Mouse (Mus musculus): ENCODE measurements around the gene Upk1a.

Upk1a gene

DNA sequence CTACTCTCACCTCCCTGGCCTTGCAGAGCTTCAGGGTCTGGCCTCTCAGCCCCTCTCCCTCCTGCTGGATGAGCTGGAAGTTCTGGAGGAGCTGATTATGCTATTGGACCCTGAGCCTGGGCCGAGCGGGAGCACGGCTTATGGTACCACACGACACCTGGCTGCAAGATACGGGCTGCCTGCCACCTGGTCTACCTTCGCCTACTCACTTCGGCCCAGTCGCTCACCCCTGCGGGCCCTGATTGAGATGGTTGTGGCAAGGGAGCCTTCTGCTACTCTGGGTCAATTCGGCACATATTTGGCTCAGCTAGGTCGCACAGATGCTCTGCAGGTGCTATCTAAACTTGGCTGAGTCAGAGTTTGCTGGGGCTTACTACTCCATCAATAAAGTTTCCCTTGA, 45.1 kb downstream of the Upk1a start:
- DNase-seq: no peak

DNA sequence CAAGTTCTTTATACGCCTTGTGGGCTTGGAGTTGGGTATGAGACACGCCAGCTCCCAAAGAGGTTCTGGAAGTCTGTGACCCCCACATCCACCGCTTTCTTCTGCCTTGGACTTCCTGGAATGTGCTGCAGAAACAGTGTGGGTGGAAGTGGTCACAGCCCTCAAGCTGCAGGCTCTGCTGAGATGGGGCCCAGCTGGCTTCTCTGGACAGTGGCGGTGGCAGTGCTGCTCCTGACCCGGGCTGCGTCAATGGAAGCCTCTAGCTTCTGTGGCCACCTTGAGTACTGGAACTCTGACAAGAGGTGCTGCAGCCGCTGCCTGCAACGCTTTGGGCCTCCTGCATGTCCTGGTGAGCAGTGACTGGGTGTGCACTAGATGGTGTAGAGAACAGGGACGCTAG, 46.6 kb downstream of the Upk1a start:
- peak; percentile 40 for DNase-seq

DNA sequence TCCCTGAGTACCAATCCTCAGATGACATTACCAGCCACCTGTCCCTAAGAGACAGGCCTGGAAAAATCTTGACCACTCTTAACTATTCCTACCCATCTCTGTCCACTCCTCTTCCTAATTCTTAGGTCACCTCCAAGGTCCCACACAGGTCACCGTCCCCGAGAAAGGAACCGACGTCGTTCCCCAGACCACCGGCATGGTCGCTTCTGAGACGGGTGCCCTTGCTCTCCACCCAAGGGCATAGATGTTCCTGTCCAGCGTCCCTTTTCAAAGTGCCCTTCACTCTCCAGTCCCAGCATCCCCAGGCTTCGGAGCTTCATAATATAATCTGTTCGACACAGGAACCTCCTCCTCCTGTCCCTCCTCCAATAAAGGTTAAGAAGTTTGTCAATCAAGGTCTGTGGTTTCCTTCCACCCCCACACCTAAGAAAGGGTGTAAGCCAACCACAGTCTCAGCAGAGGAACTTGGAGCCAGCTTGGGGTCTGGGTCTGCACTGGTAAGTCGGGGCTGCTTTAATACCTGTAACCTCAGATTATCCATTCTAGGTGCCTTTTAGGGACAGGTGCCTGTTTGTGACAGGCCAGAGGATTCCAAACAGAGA, 47.6 kb downstream of the Upk1a start, which contains the start of gene Igflr1:
Igflr1 (plus strand) TSS at position 458 of the 602 bp plus-strand sequence.
- no peak for DNase-seq

DNA sequence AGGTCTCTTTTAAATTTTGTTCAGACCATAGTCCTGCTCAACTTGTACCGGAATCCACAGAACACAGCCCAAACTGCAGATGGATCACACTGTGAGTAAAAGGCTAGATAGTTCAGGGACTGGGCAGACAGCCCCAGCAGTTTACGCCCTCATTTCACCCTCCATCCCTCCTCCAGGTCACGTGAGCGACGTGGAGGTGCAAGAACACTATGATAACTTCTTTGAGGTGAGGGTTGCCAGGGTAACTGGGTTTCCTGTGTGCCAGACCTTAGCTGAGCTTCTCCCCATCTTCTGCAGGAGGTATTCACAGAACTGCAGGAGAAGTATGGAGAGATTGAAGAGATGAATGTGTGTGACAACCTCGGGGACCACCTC, 48.8 kb downstream of the Upk1a start:
- no peak for DNase-seq

DNA sequence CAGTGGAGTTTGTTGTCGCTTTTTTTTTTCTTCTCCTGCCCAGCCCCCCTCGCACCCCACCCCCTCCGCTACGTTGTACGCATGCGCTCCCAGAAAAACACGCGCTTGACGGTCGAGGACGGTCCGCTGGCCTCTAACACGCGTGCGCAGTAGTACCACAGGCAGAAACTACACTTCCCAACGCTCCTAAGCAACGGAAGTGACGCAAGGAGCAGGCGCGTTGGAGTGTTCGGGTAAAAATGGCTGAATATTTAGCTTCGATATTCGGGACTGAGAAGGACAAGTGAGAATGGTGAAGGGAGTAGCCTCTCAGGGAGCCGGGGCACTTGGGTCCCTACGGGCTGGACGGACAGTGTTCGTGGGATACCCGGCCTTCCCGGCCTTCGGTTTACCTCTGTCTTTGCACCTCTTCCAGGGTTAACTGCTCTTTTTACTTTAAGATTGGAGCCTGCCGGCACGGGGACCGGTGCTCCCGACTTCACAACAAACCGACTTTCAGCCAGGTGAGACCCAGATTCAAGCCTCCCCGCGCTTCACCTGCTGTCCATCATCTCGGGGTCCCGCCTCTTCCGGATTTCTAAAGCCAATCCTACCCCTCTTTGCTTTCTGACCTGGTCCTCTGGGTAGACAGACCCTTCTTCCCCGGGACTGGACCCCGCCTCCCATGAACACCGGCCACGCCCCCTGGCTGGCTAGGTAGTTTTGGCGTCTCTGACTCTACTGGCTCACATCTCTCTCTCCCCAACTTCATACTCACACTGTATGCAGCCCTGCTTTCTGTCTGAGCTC, 49.3 kb downstream of the Upk1a start, which contains the start of the genes U2af1l4, Gm49396 and Psenen:
U2af1l4 (plus strand) TSS at position 185 of the 789 bp plus-strand sequence.
Gm49396 (plus strand) TSS at position 228 of the 789 bp plus-strand sequence.
Psenen (minus strand) TSS at position 511 of the 789 bp plus-strand sequence.
- peak; percentile 98 for DNase-seq

DNA sequence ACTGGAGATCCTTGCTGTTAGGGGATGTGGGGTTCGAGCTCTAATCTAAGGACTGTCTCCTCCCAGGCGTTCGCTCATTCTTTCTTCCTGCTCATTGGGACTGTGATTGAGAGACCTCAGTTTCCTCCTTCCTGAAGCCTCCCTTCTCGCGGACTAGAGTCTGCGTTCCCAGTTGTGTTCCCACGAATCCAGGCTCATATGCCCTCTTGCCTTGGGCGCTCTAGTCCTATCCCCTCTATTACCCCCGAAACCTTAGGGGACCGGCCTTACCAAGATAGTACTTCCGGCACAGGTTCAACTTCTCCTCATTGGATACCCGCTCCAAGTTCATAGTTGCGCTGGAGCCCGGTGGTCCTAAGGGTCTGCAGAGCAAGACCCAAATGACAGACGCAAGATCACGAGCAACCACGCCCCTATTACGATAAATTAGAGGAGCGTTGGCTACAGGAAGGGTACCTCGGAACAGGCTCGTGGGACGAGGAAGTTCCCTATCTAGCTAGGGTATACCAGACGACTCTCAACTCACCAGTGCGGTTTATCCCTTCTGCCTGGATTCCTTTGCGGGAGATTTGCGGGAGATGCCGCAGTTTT, 50.0 kb downstream of the Upk1a start:
- DNase-seq: no peak

DNA sequence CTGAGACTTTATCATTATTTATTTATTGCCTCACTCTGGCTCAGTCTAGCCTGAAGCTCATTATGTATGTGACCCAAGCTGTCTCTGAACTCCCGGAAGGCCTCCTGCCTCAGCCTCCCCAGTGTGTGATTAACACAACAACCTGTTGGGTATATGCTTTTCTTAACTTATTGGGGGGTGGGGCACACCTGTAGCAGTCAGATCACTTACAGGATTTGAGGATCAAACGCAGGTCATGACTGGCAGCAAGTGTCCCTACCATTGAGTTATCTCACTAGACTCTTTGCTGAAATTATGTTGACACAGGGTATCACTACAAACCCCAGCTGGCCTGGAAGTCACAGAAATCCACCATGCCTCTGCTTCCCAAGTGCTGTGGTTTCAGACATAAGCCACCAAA, 52.4 kb downstream of the Upk1a start:
- DNase-seq: no peak

DNA sequence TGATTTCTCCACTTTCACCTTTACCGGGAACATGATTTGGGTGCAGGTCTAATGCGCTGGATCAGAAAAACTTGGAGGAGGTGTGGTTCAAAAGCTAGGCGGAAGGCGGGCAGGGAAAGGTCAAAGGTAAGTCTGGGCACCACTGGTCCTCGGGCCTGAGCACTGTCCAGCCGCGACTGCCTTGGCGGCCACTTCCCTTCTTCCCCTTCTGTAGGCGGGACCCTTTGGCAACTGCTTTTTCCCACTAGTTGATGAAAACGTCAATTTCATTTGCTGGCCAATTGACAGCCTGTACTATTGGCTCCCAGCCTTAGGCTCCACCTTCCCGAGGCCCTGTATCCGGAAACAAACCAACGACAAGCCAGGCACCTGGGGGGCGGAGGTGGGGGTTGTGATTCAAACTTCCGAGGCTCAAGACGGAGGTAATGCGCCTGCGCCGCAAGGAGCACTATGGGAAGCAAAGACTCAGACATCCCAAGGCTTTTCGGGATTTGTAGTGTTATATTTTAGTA, 53.1 kb downstream of the Upk1a start, which contains the start of gene Lin37:
Lin37 (minus strand) TSS at position 396 of the 512 bp plus-strand sequence.
- DNase-seq: peak; percentile 99

DNA sequence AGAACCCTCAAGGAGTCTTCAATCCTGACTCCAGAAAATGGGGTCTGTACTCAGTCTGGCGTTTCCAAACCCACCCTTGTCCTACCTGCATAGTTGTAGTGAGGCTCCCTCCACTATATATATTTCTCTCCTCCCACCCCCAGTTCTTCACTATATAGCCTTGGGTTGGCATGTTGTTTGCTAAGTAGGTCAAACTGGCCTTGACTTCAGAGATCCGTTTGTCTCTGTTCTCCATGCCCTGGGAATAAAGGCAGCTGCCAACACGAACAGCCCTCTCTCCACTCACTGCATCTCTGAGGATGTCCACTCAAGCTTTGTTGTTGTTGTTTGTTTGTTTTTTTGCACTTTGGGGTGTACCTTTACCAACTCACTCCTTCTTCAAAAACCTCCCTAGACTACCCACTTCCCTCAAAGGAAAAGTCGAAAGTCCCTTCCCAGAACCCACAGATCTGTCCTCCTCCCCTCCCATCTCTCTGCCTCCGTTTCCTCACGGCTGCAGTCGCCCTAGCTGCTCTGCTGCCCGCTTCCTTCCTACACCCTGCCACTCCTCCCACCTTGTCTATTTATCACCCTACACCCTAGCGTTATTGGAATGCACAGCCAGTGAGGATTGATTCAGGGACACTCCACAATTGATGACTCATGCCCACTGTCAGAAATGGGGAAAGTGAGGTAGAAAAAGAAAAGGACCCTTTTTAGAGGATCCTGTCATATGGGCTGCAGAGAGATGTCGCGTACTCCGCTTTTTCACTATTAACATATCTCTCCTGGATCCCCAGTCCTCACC, 53.8 kb downstream of the Upk1a start:
- no peak for DNase-seq

DNA sequence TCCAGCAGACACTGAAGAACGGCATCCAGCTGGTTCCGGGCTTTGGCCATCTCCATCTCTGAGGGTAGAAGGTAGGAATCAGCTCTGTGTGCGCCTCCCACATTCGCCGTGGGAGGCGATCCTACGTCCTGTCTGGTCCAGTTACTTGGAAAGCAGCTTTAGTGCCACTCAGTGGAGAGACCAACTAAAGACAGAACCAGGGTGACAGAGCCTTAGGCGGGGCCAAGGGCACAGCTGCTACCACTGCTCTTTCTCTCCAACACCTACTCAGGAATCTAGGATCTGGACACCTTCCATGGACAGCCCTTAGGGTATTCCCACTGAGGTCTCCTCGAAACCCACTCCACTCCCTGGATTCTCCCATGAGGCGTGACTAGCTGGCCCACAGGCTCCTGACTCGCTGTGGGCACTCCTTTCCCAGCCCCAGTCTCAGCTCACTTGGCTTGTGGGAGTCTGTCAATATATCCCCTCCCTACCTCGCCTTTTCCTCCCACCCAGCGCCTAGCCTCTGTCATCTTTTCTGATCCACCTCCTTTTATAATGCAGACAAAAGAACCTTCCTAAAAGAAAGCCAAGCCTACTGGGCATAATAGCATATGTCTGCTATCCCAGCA, 54.6 kb downstream of the Upk1a start:
- DNase-seq: no peak

DNA sequence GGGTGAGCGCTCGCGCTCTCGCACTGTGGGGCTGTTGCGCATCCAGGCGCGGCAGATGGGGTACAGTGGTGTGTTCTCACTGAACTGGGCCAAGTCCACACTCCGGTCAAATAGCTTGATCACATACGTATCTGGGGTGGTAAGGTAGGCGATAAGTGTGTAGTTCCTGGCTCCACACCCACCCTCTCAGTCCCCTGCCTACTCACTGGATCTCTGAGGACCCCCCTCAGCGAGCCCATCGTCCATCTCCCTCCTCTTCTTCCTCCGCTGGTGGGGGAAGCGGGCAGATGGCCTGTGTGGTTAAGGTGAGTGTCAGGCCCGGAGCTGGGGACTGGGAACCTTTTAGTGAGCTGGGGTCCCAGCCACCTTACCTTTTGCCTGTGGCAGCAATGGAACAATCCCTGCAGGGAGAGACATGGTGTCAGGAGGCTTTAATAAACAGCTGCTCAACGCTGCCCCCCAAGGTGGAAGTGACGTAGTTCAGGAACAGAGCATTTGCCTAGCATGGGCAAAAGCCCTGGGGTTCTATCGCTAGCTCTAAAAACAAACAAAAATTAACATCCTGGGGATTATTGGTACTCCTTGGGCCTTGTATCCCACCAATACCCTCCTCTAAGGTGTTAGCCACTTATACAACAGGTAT, 55.6 kb downstream of the Upk1a start:
- no peak for DNase-seq

DNA sequence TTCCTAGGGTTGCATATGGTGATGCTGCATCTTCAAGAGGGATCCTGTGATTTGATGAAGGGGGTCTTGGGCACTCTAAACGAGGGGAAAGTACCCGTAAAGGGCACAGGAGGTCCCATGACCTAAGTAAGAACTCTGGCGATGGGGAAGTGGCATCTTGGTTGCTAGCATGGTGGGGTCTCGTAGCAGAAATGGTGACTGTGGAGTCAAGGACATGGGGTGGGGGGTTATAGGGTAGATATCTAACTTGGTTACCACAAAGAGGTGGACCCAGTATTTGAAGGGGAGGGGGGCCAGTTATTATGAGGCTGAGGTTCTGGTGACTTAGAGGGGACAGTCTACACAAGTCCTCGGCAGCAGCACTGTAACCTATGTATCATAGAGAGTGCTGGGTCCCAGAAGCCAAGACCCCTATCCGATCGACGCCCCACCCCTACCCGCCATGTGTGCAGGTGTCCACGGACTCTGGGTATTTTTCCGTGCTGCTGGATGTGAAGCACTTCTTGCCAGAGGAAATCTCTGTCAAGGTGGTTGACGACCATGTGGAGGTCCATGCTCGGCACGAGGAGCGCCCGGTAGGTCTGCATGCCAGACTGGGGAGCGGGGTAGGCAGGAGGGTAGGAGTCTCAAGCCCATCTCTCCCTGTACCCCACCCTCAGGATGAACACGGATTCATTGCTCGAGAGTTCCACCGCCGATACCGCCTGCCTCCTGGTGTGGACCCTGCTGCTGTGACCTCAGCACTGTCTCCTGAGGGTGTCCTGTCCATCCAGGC, 58.6 kb downstream of the Upk1a start:
- no peak for DNase-seq
